Mouse (Mus musculus): Measurements from ENCODE around the gene Hoxd3.

DNA sequence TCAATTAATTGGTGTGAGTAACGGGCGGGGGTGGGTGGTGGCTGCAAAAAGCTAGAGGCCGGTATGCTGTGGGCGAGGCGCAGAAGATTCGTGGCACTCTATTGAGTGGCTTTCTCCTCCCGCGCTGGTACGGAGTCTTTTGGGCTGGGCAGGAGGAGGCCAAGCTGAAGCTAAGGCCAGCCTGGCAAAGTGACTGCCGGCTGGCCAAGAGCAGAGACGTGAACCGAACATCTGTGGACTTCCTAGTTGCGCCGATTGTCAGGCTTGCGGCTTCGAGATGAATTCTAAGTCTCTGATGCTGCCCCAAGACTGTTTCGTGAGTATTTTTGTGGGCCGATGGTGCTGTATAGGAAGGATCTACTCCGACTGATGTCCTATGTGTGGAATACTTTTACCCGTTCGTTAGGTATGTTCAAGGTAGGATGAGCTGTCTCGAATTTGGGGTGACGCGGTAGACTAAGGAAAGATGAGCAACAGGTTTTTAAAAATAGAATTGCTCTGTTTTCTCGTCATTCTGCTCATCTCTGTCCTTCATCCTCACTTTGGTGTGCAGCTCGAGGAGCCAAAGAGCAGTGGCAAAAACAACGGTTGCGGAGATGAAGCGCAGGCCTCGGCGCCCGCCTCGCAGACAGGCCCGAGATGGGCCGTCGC is 44.4 kb upstream of the Hoxd3 start:
- no peak for TF ChIP-seq GATA1 (IDR thresholded peaks at IDR 0.05; ENCODE audit: low read length)
- no peak for TF ChIP-seq TAL1 (IDR thresholded peaks at IDR 0.05; ENCODE audit: low read length)

All from erythroblast, embryonic 14.5 days (primary cell).